Mouse (Mus musculus): Measurements from ENCODE around the gene Psmd14.

The Psmd14 gene

GRCm38 (mm10) chr2:61813106-61813505 is 101.6 kb downstream of the Psmd14 start:
- DNase-seq (ENCODE audit: low read depth) = no peak

DNA sequence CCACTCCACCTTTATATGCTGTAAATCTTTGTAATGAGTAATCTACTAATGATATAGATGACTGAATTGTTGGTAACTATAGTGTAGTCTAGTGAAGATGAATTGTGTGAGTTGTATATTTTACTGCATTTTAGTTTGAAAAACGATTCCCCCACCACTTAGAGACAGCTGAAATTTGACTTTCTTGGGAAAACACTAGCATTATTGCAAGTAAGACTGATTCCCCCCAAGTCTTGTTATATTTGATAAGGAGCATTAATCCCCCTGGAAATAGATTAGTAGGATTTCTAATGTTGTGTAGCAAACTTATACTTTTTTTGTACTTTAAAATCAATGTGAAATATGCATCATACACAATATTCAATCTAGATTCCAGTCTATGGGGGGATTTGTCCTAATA is 102.0 kb downstream of the Psmd14 start:
- DNase-seq (ENCODE audit: low read depth) = no peak

- DNase-seq (ENCODE audit: low read depth) = no peak
These were observed 103.3 kb downstream of the Psmd14 start for GRCm38 (mm10) chr2:61814548-61815473.

- no peak for DNase-seq (ENCODE audit: low read depth)
These were observed 104.3 kb downstream of the Psmd14 start for GRCm38 (mm10) chr2:61815583-61816313.

- no peak for DNase-seq (ENCODE audit: low read depth)
These were observed 106.7 kb downstream of the Psmd14 start for GRCm38 (mm10) chr2:61818197-61818596.

GRCm38 (mm10) chr2:61820203-61820602 is 108.7 kb downstream of the Psmd14 start:
- DNase-seq (ENCODE audit: low read depth) = no peak

DNA sequence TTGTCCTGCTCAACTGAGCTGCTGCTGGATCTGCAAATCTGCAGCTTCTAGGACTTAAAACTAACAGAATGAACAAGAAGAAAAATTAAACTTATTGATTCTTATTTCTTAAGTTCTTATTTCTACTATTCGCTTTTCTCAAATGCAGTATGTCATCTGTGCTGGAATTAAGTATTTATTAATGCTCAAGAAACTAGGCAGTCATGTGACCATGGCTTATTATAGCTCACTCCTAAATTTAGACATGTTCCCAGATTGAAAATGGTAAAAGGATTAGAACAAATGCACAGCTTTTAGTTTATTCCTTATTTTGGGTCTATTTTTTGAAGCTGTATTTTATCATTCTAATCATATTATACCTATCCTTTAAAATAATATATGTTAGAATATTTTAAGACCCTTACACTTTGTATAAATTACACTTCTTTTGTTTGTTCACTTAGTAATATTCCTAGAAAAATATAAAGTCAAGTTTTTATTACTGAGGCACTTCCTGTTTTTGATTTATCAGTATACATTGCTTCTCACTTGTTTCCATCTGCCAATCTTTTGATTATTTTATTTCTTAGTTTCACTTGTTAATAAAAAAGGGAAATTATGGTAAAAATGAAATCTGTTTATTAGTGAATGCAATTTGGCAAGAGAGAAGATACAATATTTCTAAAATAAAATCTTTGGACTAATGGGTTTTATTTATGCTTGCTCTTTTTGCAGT is 112.1 kb downstream of the Psmd14 start:
- DNase-seq (ENCODE audit: low read depth) = no peak

GRCm38 (mm10) chr2:61837243-61837806 is 125.8 kb downstream of the Psmd14 start:
- no peak for DNase-seq (ENCODE audit: low read depth)

All from c-Kit-positive CD71-negative TER-119-negative erythroid progenitor cells, embryonic 14.5 days (primary cell).